Mouse (Mus musculus): ENCODE results near the gene Hexim1. TPM values are rescaled to one million over a fixed set of nuclear protein-coding genes. Genes with fewer than 3 reads are reported as not detected.

Gene Hexim1
- polyA plus RNA-seq, 1 experiment: 28.8 TPM

DNA sequence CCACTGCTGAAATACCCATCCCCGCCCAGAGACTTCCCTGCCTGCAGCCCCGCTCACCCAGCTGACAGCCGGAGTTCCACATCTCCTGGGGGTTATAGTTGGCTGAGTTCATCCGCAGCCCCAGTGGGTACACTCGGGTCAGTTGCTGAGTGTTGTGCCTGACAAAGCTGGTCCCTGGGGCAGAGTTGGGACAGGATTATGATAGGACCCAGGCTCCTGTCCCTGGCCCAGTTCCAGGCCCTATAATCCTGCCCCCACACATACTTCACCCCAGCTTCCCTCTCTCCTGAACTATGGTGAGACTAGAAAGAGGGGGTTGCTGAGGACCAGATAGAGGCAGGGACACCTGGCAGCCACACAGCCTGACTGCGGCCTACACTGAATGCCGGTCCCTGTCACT, 42.4 kb upstream of the Hexim1 start:
- Histone ChIP-seq H3K4me1 (ENCODE audit: control insufficient read depth, insufficient read depth, low read length) (peaks cover 10% of the 10 kb centered on the region), H3K27ac (ENCODE audit: insufficient read depth, low read length) (no peak overlapping the region), H3K4me3 (replicated peaks; ENCODE audit: insufficient read depth, low read depth, low read length) (no peak overlapping the region), H3K27me3 (ENCODE audit: control insufficient read depth, insufficient read depth, low read length) (no peaks in the 10 kb centered on the region)
- TF ChIP-seq CTCF (IDR thresholded peaks at IDR 0.05; ENCODE audit: borderline replicate concordance, insufficient read depth, low read depth, low read length): no peak
- TF ChIP-seq POLR2A (IDR thresholded peaks at IDR 0.05; ENCODE audit: borderline replicate concordance, insufficient read depth, low read length): no peak
- no peak for DNase-seq
- 77% methylated on average over 7 of the region's 7 CpGs for WGBS

GRCm38 (mm10) chr11:103074121-103074650, 41.8 kb upstream of the Hexim1 start:
- no peak overlapping the region for H3K4me3 ChIP-seq (replicated peaks; ENCODE audit: insufficient read depth, low read depth, low read length)
- H3K4me1 ChIP-seq (ENCODE audit: control insufficient read depth, insufficient read depth, low read length): peaks cover 10% of the 10 kb centered on the region
- TF ChIP-seq POLR2A (IDR thresholded peaks at IDR 0.05; ENCODE audit: borderline replicate concordance, insufficient read depth, low read length) (no peak), CTCF (IDR thresholded peaks at IDR 0.05; ENCODE audit: borderline replicate concordance, insufficient read depth, low read depth, low read length) (no peak)
- DNase-seq: no peak
- H3K27me3 ChIP-seq (ENCODE audit: control insufficient read depth, insufficient read depth, low read length): no peaks in the 10 kb centered on the region
- H3K27ac ChIP-seq (ENCODE audit: insufficient read depth, low read length): no peak overlapping the region
- WGBS: 74% methylated on average over 10 of the region's 10 CpGs

DNA sequence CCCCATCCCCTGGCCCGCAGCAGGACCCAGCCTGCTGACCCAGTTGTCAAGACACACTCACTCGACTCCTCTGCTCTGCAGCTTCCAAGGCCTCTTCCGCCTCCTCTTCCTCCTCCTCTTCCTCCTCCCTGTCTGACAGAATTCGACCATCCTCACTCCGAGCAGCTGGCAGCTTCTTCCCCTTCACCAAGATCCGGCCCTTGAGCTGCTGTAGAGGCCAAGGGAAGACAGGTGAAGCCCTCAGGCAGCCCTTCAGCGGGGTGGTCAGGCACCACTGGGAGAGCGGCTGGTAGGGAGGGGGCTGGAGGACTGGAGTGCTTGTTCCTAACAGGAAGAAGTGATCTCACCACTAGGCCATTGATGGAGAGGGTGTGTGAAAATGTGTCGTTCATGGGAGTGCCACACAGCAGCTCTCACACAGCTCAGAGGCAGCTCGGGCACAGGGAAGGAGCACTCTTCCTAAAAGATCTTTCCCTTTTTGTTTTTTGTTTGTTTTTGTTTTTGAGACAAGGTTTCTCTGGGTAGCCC, 41.2 kb upstream of the Hexim1 start:
- TF ChIP-seq CTCF (IDR thresholded peaks at IDR 0.05; ENCODE audit: borderline replicate concordance, insufficient read depth, low read depth, low read length): no peak
- TF ChIP-seq POLR2A (IDR thresholded peaks at IDR 0.05; ENCODE audit: borderline replicate concordance, insufficient read depth, low read length): no peak
- Histone ChIP-seq H3K4me3 (replicated peaks; ENCODE audit: insufficient read depth, low read depth, low read length) (no peak overlapping the region), H3K27ac (ENCODE audit: insufficient read depth, low read length) (no peak overlapping the region), H3K4me1 (ENCODE audit: control insufficient read depth, insufficient read depth, low read length) (peaks cover 10% of the 10 kb centered on the region), H3K27me3 (ENCODE audit: control insufficient read depth, insufficient read depth, low read length) (no peaks in the 10 kb centered on the region)
- DNase-seq: no peak
- WGBS: 47% methylated on average over 10 of the region's 10 CpGs

DNA sequence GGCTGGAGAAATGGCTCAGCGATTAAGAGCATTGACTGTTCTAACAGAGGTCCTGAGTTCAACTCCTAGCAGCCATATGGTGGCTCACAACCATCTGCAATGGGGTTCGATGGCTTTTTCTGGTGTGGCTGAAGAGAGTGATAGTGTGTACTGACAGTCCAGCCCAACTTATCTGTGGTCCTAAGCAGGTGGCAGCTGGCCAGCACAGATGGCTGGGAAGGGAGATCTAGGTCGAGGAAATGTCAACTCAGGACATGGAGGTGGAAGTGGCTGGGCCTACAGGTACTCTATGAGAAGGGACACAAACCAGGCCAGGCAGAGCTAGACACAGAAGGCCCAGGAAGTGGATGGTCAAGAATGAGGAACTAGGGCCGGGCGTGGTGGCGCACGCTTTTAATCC, 40.0 kb upstream of the Hexim1 start:
- DNase-seq: peak; percentile 57 to 78
- Histone ChIP-seq H3K27ac (ENCODE audit: insufficient read depth, low read length) (no peak overlapping the region), H3K4me1 (ENCODE audit: control insufficient read depth, insufficient read depth, low read length) (peaks cover 10% of the 10 kb centered on the region), H3K27me3 (ENCODE audit: control insufficient read depth, insufficient read depth, low read length) (no peaks in the 10 kb centered on the region), H3K4me3 (replicated peaks; ENCODE audit: insufficient read depth, low read depth, low read length) (no peak overlapping the region)
- WGBS: 59% methylated on average over 7 of the region's 7 CpGs
- TF ChIP-seq CTCF (IDR thresholded peaks at IDR 0.05; ENCODE audit: borderline replicate concordance, insufficient read depth, low read depth, low read length) (no peak), POLR2A (IDR thresholded peaks at IDR 0.05; ENCODE audit: borderline replicate concordance, insufficient read depth, low read length) (no peak)

- 81% methylated on average over 8 of the region's 8 CpGs for WGBS
- DNase-seq: no peak
- no peak overlapping the region for H3K4me3 ChIP-seq (replicated peaks; ENCODE audit: insufficient read depth, low read depth, low read length)
- no peak overlapping the region for H3K27ac ChIP-seq (ENCODE audit: insufficient read depth, low read length)
- H3K27me3 ChIP-seq (ENCODE audit: control insufficient read depth, insufficient read depth, low read length): no peaks in the 10 kb centered on the region
- TF ChIP-seq CTCF (IDR thresholded peaks at IDR 0.05; ENCODE audit: borderline replicate concordance, insufficient read depth, low read depth, low read length) (no peak), POLR2A (IDR thresholded peaks at IDR 0.05; ENCODE audit: borderline replicate concordance, insufficient read depth, low read length) (no peak)
- H3K4me1 ChIP-seq (ENCODE audit: control insufficient read depth, insufficient read depth, low read length): peaks cover 10% of the 10 kb centered on the region
Measured at GRCm38 (mm10) chr11:103076581-103076980, 39.5 kb upstream of the Hexim1 start.

GRCm38 (mm10) chr11:103078131-103078530, 37.9 kb upstream of the Hexim1 start:
- no peak overlapping the region for H3K4me3 ChIP-seq (replicated peaks; ENCODE audit: insufficient read depth, low read depth, low read length)
- no peak for DNase-seq
- H3K4me1 ChIP-seq (ENCODE audit: control insufficient read depth, insufficient read depth, low read length): peaks cover 10% of the 10 kb centered on the region
- no peak for TF ChIP-seq CTCF (IDR thresholded peaks at IDR 0.05; ENCODE audit: borderline replicate concordance, insufficient read depth, low read depth, low read length)
- 82% methylated on average over 11 of the region's 11 CpGs for WGBS
- no peaks in the 10 kb centered on the region for H3K27me3 ChIP-seq (ENCODE audit: control insufficient read depth, insufficient read depth, low read length)
- no peak overlapping the region for H3K27ac ChIP-seq (ENCODE audit: insufficient read depth, low read length)

- Histone ChIP-seq H3K4me3 (replicated peaks; ENCODE audit: insufficient read depth, low read depth, low read length) (no peak overlapping the region), H3K27ac (ENCODE audit: insufficient read depth, low read length) (no peak overlapping the region), H3K27me3 (ENCODE audit: control insufficient read depth, insufficient read depth, low read length) (no peaks in the 10 kb centered on the region), H3K4me1 (ENCODE audit: control insufficient read depth, insufficient read depth, low read length) (peaks cover 6% of the 10 kb centered on the region)
- 9% methylated on average over 43 of the region's 43 CpGs for WGBS
- TF ChIP-seq CTCF (IDR thresholded peaks at IDR 0.05; ENCODE audit: borderline replicate concordance, insufficient read depth, low read depth, low read length): no peak
- no peak for TF ChIP-seq POLR2A (IDR thresholded peaks at IDR 0.05; ENCODE audit: borderline replicate concordance, insufficient read depth, low read length)
- no peak for DNase-seq
Measured at GRCm38 (mm10) chr11:103080323-103081091, 35.5 kb upstream of the Hexim1 start.

GRCm38 (mm10) chr11:103081631-103082030, 34.4 kb upstream of the Hexim1 start:
- TF ChIP-seq POLR2A (IDR thresholded peaks at IDR 0.05; ENCODE audit: borderline replicate concordance, insufficient read depth, low read length) (no peak), CTCF (IDR thresholded peaks at IDR 0.05; ENCODE audit: borderline replicate concordance, insufficient read depth, low read depth, low read length) (no peak)
- DNase-seq: no peak
- H3K27me3 ChIP-seq (ENCODE audit: control insufficient read depth, insufficient read depth, low read length): no peaks in the 10 kb centered on the region
- H3K27ac ChIP-seq (ENCODE audit: insufficient read depth, low read length): no peak overlapping the region
- H3K4me1 ChIP-seq (ENCODE audit: control insufficient read depth, insufficient read depth, low read length): no peaks in the 10 kb centered on the region
- 66% methylated on average over 6 of the region's 6 CpGs for WGBS
- no peak overlapping the region for H3K4me3 ChIP-seq (replicated peaks; ENCODE audit: insufficient read depth, low read depth, low read length)

Measured in cerebellum, adult 2 months (tissue).